Mouse (Mus musculus): ENCODE measurements around the gene Acbd6.

Acbd6 gene

GRCm38 (mm10) chr1:155727830-155728229, 169.9 kb downstream of the Acbd6 start:
- no peak for DNase-seq

- no peak for DNase-seq
Measured at GRCm38 (mm10) chr1:155729113-155729795, 171.3 kb downstream of the Acbd6 start.

- no peak for DNase-seq
Measured at GRCm38 (mm10) chr1:155731156-155731555, 173.2 kb downstream of the Acbd6 start.

- DNase-seq = no peak
Measured at GRCm38 (mm10) chr1:155736096-155736825, 178.3 kb downstream of the Acbd6 start.

- DNase-seq = no peak
Measured at GRCm38 (mm10) chr1:155737017-155737808, 179.3 kb downstream of the Acbd6 start.

- DNase-seq = no peak
Measured at GRCm38 (mm10) chr1:155737809-155738383, 180.0 kb downstream of the Acbd6 start.

Data from cerebellum, adult 11-12 months (tissue).